Mouse (Mus musculus): ENCODE results near the gene Arhgap25. TPM values are rescaled to one million over a fixed set of nuclear protein-coding genes. Genes with fewer than 3 reads are reported as not detected.

The Arhgap25 gene
- 123 TPM for polyA plus RNA-seq (2017; shearing (Covaris generic))

DNA sequence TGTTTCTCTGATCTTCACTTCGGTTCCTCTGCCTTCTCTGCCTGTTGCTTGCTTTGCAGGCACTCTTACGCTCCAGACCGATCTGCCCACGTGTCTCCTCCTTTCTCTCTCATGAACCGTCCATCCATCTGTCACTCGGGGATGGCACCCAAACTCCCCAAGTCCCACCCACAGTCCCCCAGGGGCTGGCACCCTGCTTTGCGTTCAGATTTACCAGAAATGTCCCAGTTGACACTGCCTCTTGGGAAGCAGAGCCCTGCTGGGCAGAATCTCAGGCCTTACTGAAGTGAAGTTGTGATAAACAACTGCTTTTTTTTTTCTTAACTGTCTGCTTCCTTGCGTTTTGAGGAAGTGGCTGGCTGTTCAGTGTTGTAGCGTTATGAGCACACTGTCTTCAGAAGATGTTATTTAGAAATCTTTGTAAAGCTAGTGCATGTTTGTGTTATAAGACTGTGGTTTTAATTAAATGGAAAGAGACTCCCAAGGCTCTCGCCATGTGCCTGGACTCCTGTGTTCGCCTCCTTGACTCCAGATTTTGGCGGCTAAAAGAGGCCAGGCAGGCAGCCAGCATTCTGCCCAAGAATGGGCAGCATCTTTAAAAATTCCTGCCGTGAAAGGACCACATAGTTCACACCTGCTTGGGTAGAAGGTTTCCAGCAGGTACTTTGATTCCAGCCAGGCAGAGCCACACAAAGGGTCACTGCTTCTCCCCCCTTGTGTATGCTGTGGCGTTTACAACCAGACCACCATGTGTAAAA lies at the start of gene Arhgap25:
Arhgap25 (minus strand) TSS at position 307 of the 758 bp plus-strand sequence.

DNA sequence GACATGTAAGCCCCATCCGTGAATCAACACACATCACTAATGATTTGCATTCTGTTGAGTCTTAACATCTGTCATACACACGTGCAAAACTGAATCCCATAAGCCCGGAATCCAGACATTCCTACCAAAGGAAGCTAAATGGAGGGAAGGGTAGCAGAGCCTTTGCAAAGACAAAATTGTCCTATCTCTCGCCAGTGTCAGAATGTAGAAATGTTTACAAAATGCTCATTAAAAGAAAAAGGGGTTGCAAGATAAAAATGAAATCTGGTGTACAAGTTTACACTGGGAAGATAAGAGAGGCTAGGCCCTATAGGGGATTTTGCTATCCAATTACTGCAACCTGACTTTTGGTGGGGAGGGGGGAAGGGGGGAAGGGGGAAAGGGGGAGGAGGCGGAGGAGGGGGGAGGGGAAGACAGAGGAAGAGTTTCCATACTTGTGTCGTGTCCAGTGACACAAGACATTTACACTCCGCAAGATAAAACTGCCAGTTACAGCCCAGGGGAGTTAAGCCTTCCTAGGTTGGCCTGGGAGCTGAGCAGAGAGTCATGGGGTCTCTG lies 104.5 kb downstream of the Arhgap25 start, which contains the start of gene Bmp10:
Bmp10 (plus strand) TSS at position 508 of the 558 bp plus-strand sequence.

Other genes with a start within 250 kb of the Arhgap25 start
- 0.11 TPM for gene Antxr1, start 197.4 kb downstream of the Arhgap25 start, polyA plus RNA-seq (2017; shearing (Covaris generic))
- not detected for gene Gkn1, start 182.3 kb downstream of the Arhgap25 start, polyA plus RNA-seq (2017; shearing (Covaris generic))
- not detected for gene Gkn2, start 159.9 kb downstream of the Arhgap25 start, polyA plus RNA-seq (2017; shearing (Covaris generic))
- not detected for gene Gkn3, start 144.3 kb downstream of the Arhgap25 start, polyA plus RNA-seq (2017; shearing (Covaris generic))
- not detected for gene Bmp10, start 104.3 kb downstream of the Arhgap25 start, polyA plus RNA-seq (2017; shearing (Covaris generic))
- not detected for gene Prokr1, start 57.5 kb upstream of the Arhgap25 start, polyA plus RNA-seq (2017; shearing (Covaris generic))
- gene Aplf, start 138.9 kb upstream of the Arhgap25 start, polyA plus RNA-seq (2017; shearing (Covaris generic)), result 5.8 TPM
- gene Efcc1, start 197.6 kb upstream of the Arhgap25 start, polyA plus RNA-seq (2017; shearing (Covaris generic)), result 0.25 TPM
- gene Gp9, start 244.8 kb upstream of the Arhgap25 start, polyA plus RNA-seq (2017; shearing (Covaris generic)), result not detected

All from naive thymus-derived CD4-positive, alpha-beta T cell, adult 5 months (primary cell).